Mouse (Mus musculus): ENCODE results near the gene Nid1. TPM values are rescaled to one million over a fixed set of nuclear protein-coding genes. Genes with fewer than 3 reads are reported as not detected.

Nid1 gene
- total and polyA plus RNA-seq, 2 experiments from 2014 or later = 27.3 to 70.6 TPM

DNA sequence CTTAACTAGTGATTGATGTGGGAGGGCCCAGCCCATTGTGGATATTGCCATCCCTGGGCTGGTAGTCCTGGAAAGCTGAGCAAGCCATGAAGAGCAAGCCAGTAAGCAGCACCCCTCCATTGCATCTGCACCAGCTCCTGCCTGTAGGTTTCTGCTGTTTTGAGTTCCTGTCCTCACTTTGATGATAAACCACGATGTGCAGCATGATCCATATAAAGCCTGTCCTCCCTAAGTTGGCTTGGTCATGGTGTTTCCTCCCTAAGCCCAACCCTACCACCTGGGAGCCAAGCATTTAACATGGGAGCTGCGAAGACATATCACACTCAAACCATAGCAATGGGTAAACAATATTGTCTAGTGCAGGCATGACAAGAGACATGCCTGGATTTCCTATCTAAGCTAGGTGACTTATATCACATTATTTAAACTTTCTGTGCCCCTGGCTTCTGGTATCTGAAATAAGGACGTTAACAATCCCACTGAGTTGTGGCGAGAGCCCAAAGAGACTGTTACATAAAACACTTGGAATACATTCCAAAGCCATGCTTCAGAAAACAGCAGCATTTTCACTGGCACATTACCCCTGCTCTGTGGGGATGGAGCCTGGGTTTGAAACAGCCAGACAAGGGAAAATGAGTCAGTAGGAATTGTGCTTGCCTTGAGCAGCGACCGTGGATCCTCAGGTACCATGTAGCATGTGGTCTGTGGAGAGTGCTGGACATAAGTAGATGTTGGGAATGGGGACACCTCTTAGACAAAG, 111.3 kb downstream of the Nid1 start:
- no peak for ATAC-seq (ENCODE audit: low FRiP score)

GRCm38 (mm10) chr13:13549687-13550660, 112.6 kb downstream of the Nid1 start:
- H3K27me3 ChIP-seq (ENCODE audit: insufficient read depth, low read length) = 0 out of 2 replicates have a peak, but pooled peaks cover 2% of the 10 kb centered on the region
- no peak for TF ChIP-seq CTCF (IDR thresholded peaks at IDR 0.05)
- no peaks in the 10 kb centered on the region for H3K36me3 ChIP-seq (ENCODE audit: insufficient read depth, low read length)
- DNase-seq (ENCODE audit: low spot score) = no peak
- no peak overlapping the region for H3K27ac ChIP-seq (ENCODE audit: low read depth, low read length)
- ATAC-seq (ENCODE audit: low FRiP score) = no peak
- WGBS = 63% methylated on average over 9 of the region's 9 CpGs
- H3K9ac ChIP-seq (replicated peaks; ENCODE audit: low read length, poor library complexity, severe bottlenecking) = no peak overlapping the region
- no peak overlapping the region for H3K4me3 ChIP-seq (ENCODE audit: low read depth, low read length)
- H3K9me3 ChIP-seq (ENCODE audit: low read length) = no peaks in the 10 kb centered on the region
- H3K4me1 ChIP-seq (ENCODE audit: insufficient read depth, low read length) = no peaks in the 10 kb centered on the region
- no peak overlapping the region for H3K4me2 ChIP-seq (ENCODE audit: low read depth, low read length, poor library complexity, severe bottlenecking)

More for the DNA sequence above, 111.3 kb downstream of the Nid1 start:
- Histone ChIP-seq H3K36me3 (ENCODE audit: insufficient read depth, low read length) (no peaks in the 10 kb centered on the region), H3K27ac (ENCODE audit: low read depth, low read length) (no peak overlapping the region), H3K4me3 (ENCODE audit: low read depth, low read length) (no peak overlapping the region), H3K9me3 (ENCODE audit: low read length) (no peaks in the 10 kb centered on the region), H3K4me1 (ENCODE audit: insufficient read depth, low read length) (no peaks in the 10 kb centered on the region), H3K9ac (replicated peaks; ENCODE audit: low read length, poor library complexity, severe bottlenecking) (no peak overlapping the region), H3K4me2 (ENCODE audit: low read depth, low read length, poor library complexity, severe bottlenecking) (no peak overlapping the region), H3K27me3 (ENCODE audit: insufficient read depth, low read length) (no peaks in the 10 kb centered on the region)
- WGBS = 85% methylated on average over 6 of the region's 6 CpGs
- no peak for DNase-seq (ENCODE audit: low spot score)
- no peak for TF ChIP-seq CTCF (IDR thresholded peaks at IDR 0.05)

- no peak for TF ChIP-seq CTCF (IDR thresholded peaks at IDR 0.05)
- no peaks in the 10 kb centered on the region for H3K9me3 ChIP-seq (ENCODE audit: low read length)
- H3K4me3 ChIP-seq (ENCODE audit: low read depth, low read length) = no peak overlapping the region
- no peak overlapping the region for H3K27ac ChIP-seq (ENCODE audit: low read depth, low read length)
- no peak overlapping the region for H3K9ac ChIP-seq (replicated peaks; ENCODE audit: low read length, poor library complexity, severe bottlenecking)
- H3K36me3 ChIP-seq (ENCODE audit: insufficient read depth, low read length) = no peaks in the 10 kb centered on the region
- H3K4me2 ChIP-seq (ENCODE audit: low read depth, low read length, poor library complexity, severe bottlenecking) = no peak overlapping the region
- WGBS = 16% methylated on average over 3 of the region's 3 CpGs
- ATAC-seq (ENCODE audit: low FRiP score) (no peak), DNase-seq (ENCODE audit: low spot score) (no peak)
- H3K27me3 ChIP-seq (ENCODE audit: insufficient read depth, low read length) = 0 out of 2 replicates have a peak, but pooled peaks cover 4% of the 10 kb centered on the region
- no peaks in the 10 kb centered on the region for H3K4me1 ChIP-seq (ENCODE audit: insufficient read depth, low read length)
Observed at GRCm38 (mm10) chr13:13552020-13552419, 114.7 kb downstream of the Nid1 start.

- WGBS = 71% methylated on average over 1 of the region's 1 CpGs
- Histone ChIP-seq H3K4me3 (ENCODE audit: low read depth, low read length) (no peak overlapping the region), H3K4me2 (ENCODE audit: low read depth, low read length, poor library complexity, severe bottlenecking) (no peak overlapping the region), H3K27me3 (ENCODE audit: insufficient read depth, low read length) (0 out of 2 replicates have a peak, but pooled peaks cover 4% of the 10 kb centered on the region), H3K4me1 (ENCODE audit: insufficient read depth, low read length) (no peaks in the 10 kb centered on the region), H3K9me3 (ENCODE audit: low read length) (no peaks in the 10 kb centered on the region), H3K27ac (ENCODE audit: low read depth, low read length) (no peak overlapping the region), H3K9ac (replicated peaks; ENCODE audit: low read length, poor library complexity, severe bottlenecking) (no peak overlapping the region), H3K36me3 (ENCODE audit: insufficient read depth, low read length) (no peaks in the 10 kb centered on the region)
- no peak for DNase-seq (ENCODE audit: low spot score)
- no peak for TF ChIP-seq CTCF (IDR thresholded peaks at IDR 0.05)
- no peak for ATAC-seq (ENCODE audit: low FRiP score)
Observed at GRCm38 (mm10) chr13:13553660-13554059, 116.3 kb downstream of the Nid1 start.

- H3K4me3 ChIP-seq (ENCODE audit: low read depth, low read length) = no peak overlapping the region
- no peaks in the 10 kb centered on the region for H3K4me1 ChIP-seq (ENCODE audit: insufficient read depth, low read length)
- H3K36me3 ChIP-seq (ENCODE audit: insufficient read depth, low read length) = no peaks in the 10 kb centered on the region
- DNase-seq (ENCODE audit: low spot score) = no peak
- TF ChIP-seq CTCF (IDR thresholded peaks at IDR 0.05) = no peak
- H3K4me2 ChIP-seq (ENCODE audit: low read depth, low read length, poor library complexity, severe bottlenecking) = no peak overlapping the region
- H3K27me3 ChIP-seq (ENCODE audit: insufficient read depth, low read length) = 0 out of 2 replicates have a peak, but pooled peaks cover 4% of the 10 kb centered on the region
- no peak overlapping the region for H3K27ac ChIP-seq (ENCODE audit: low read depth, low read length)
- H3K9me3 ChIP-seq (ENCODE audit: low read length) = no peaks in the 10 kb centered on the region
- ATAC-seq (ENCODE audit: low FRiP score) = no peak
- no peak overlapping the region for H3K9ac ChIP-seq (replicated peaks; ENCODE audit: low read length, poor library complexity, severe bottlenecking)
- WGBS = 94% methylated on average over 3 of the region's 3 CpGs
Observed at GRCm38 (mm10) chr13:13555196-13555595, 117.8 kb downstream of the Nid1 start.

Measured in midbrain, postnatal 0 days (tissue).